Mouse (Mus musculus): ENCODE measurements around the gene Pnmal1.

Gene Pnmal1

DNA sequence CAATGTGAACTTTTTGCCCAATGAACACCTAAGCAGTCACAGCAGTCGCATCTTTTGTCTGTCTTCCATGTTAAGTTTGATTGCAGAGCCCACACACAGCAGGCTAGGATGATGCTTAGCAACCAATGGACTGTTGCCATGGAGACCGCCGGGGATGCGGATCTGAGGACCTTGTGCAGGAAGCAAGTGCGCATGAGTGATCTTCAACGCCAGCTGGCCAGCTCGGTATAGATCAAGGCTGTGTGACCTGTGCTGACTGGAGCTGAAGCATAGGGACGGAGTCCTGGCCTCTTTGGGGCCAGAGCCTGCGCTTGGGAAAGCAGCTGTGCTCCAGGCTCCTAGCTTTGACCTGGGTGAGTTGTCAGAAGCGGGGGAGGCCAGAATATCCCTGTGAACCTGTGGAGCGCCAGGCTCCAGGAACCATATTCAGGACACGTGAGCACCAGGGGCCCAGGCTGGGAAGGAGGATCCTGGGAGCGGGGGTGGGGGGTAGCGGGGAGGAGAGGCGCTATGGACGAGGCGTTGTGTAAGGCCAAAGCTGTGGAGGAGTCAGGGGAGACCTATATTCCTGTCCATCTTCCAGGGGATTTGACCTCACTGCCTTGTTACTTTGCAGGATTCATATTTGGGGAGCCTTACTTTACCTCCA lies at the start of gene Pnmal1:
Gene Pnmal1, plus strand, starts transcription at position 141 of the 649 bp plus-strand sequence.
- no peak for DNase-seq

- no peak for DNase-seq
These were observed 49.6 kb upstream of the Pnmal1 start for GRCm38 (mm10) chr7:16909909-16910308.

- no peak for DNase-seq
These were observed 47.6 kb upstream of the Pnmal1 start for GRCm38 (mm10) chr7:16911904-16912303.

DNA sequence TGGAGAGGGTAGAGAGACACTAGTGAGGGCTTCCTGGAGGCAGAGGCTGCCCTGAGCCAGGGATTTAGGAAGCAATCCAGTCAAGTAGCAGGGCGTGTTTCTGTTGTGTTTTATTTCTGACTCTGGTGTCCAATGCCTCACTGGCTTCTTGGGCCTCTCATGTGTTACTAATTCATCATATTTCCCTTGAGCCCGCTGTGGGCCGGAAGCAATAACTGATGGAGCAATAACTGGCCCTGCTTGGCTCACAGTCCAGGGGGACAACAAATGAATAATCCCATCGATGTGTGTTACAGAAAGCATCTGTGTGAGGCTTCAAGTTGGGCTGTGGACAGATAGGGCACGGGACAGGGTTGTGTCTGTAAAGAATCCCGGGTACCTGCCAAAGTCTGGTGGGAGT lies 47.1 kb upstream of the Pnmal1 start:
- DNase-seq = no peak

- DNase-seq = peak; percentile 77
These were observed 45.5 kb upstream of the Pnmal1 start for GRCm38 (mm10) chr7:16913806-16914452.

DNA sequence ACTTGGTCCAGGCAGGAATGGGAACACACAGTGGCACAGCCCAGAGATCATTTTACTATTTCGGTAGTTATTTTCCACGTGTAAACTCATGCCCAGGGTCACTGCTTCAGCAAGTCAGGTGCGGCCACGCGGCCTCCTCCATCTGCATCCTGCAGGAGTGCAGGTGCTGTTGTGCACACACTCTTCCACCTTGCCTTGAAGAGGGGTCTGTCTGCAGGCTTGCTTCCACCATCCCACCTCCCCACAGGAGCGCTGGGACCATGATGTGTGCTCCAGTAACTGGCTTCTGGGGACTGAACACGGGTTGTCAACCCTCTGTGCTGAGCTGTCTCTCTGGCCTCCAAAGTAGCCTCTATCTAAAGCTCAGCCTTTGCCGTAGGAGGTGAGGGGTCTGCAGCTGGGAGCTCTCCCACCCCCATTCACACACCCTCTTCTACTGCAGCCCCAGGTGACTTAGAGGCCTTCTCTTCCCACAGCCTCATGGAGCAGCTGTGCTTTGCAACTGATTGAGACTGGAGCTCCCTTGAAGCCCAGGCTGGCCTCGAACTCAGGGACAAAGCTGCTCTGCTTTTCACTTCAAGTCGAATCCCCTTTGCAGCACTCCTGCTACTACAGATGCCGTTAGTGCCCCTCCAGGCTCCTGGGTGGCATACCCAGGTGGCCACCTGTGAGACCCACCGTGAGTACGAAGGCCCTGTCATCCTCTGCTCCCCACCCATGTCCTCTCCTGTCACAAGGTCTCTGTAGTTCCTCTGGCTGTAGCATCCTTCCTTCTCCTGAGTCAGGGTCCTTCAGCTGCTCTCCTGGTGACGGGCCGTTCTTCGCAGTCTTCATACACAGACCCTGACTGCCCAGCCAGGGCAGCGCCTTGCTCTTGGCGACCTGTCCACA lies 44.8 kb upstream of the Pnmal1 start:
- DNase-seq = no peak

DNA sequence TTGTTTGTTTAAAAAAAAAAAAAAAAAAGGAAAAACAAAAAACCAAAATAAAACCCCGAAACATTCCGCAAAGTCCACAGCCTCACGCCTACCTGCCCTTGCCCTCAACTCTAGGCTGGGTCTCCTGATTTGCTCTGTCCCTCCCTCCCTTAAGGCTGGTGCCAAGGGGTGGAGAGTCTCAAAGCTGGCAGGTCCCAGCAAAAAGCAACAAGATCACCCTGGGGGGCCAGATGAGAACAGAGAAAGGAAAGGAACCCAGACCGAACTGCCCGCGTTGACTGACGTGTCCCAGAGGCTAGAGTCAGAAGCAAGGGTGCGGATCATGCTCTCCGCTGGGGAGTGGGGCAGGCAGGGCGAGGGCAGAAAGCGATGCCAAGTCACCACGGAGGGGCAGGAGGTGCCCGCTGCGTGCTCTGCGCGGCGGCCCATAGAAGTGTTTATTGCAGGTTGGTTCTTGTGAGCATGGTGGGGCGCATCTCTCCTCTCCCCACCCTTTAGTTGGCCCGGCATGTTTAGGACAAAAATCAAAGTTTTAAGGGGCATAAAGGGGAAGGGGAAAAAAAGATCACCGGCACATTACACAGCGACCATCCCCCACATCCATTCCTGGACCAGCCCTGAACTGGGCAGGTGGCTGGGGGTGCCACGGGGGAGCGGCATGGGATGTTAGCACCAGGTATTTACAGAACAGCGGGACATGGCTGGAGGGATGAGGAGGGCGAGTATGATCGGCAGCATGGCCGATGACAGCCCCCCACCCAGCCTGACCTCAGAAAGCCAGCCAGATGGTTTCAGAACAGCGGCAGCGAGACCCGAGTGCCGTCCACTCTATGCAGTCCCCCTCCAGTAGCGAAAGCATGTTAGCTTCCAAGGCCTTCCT lies 43.8 kb upstream of the Pnmal1 start:
- DNase-seq = no peak

DNA sequence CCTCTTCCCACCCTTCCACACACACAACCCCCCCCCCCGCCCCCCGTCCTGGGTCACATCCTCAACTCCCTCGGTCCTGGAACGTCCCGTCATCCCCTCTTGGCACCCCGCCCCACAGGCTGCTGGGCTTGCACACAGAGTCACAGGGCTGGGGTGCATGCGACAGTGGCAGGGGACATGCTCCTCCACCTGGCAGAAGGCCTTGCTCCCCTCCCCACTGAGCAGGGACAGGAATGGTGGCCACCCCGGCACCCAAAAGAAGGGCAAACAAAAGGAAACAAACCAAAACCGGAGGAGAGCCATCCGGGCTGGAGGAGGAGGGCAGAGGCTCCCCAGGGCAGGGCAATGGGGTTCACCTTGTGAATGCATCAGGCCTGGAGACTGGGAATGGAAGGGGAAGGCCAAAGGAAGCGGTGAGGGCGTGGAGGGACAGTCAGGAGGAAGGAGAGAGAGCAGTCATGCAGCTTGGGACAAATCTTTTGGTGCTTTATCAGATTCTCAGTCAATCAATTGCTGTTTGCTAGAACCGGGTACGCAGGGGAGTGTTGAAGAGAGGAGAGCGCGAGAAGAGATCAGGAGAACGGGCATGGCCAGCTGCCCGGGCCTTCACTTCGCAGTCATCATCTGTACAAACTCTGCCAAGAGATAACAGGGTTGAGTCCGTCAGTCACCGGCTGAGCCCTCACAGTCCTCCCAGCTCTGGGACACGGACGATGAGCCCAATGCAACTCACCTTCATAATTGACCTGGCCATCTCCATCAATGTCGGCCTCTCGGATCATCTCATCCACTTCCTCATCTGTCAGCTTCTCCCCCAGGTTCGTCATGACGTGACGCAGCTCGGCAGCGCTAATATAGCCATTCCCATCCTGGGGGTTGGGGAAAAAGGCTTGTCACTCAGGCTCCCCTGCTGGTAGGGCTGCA lies 42.9 kb upstream of the Pnmal1 start:
- no peak for DNase-seq

GRCm38 (mm10) chr7:16917447-16917846 lies 42.0 kb upstream of the Pnmal1 start:
- DNase-seq = no peak

DNA sequence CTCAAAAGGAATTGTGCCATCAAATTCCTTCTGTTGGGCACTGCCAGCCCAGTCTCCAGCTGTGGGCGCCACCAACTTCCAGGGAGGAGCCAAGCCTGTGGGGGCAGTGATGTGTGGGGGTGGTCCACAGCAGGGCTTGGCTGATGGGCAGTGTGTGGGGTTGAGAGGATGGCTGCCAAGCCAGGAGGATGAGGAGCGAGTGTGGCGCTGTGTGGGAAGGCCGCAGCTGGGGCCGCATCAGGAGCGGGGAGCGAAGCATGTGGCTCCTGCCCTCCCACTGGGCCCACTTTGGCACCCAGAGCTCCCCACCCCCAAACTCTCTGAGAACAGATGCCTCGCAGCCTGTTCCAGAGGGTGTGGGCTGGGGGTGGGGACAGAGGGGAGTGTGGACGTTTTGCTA lies 41.5 kb upstream of the Pnmal1 start:
- DNase-seq = no peak

- DNase-seq = no peak
These were observed 40.8 kb upstream of the Pnmal1 start for GRCm38 (mm10) chr7:16918670-16919069.

GRCm38 (mm10) chr7:16919395-16920149 lies 39.9 kb upstream of the Pnmal1 start:
- DNase-seq = no peak

GRCm38 (mm10) chr7:16920150-16920579 lies 39.3 kb upstream of the Pnmal1 start:
- DNase-seq = no peak

- DNase-seq = peak; percentile 36
These were observed 38.4 kb upstream of the Pnmal1 start for GRCm38 (mm10) chr7:16920818-16921791.

- DNase-seq = peak; percentile 58
These were observed 37.6 kb upstream of the Pnmal1 start for GRCm38 (mm10) chr7:16921881-16922335.

- peak; percentile 38 for DNase-seq
These were observed 37.0 kb upstream of the Pnmal1 start for GRCm38 (mm10) chr7:16922360-16922973.

- no peak for DNase-seq
These were observed 36.0 kb upstream of the Pnmal1 start for GRCm38 (mm10) chr7:16923283-16924036.
